Mouse (Mus musculus) heart, postnatal 0 days (tissue): Measurements from ENCODE around the gene Foxo6.

Experiments
- CTCF ChIP-seq: IDR thresholded peaks from 2 replicates; pipeline ENCODE4 v1.5.1; 2016; ENCODE audit warnings: antibody characterized with exemption, control low read depth, low read depth
- EP300 ChIP-seq: IDR thresholded peaks from 2 replicates; pipeline ENCODE4 v1.6.1; 2016; ENCODE audit warnings: antibody characterized with exemption, low read depth

GRCm38 (mm10) chr4:120227224-120227623 lies 59.9 kb downstream of the Foxo6 start:
- TF ChIP-seq CTCF (no peak), EP300 (no peak)
